Mouse (Mus musculus) limb, embryonic 12.5 days (tissue): ENCODE results near the gene Fut4. TPM values are rescaled to one million over a fixed set of nuclear protein-coding genes. Genes with fewer than 3 reads are reported as not detected.
A peak's percentile ranks its signal among the peaks of the same experiment; 100 is the strongest.
"Not testable (repeated sequence)": the region's sequence is repeated elsewhere in the genome, so short reads cannot be mapped to it uniquely, and the experiment has no call there.

Experiments
- ATAC-seq: fragments of 200-750 bp; cut with Nextera tagmentation; 2 replicates; pipeline ENCODE4 v1.8.0; 2017; ENCODE audit warnings: low read depth, moderate TSS enrichment; ENCODE audit not compliant: insufficient number of reproducible peaks, insufficient read depth, low FRiP score, low TSS enrichment
- H3K27ac ChIP-seq: fragments of 300-500 bp; sonication (generic); 2 replicates; pipeline ENCODE4 v1.5.1; 2016; ENCODE audit warnings: mild to moderate bottlenecking, moderate library complexity
- H3K27me3 ChIP-seq: fragments of 300-500 bp; sonication (generic); 2 replicates; pipeline ENCODE4 v1.6.1; 2016; ENCODE audit warnings: mild to moderate bottlenecking, moderate library complexity
- H3K36me3 ChIP-seq: fragments of 300-500 bp; sonication (generic); 2 replicates; pipeline ENCODE4 v1.6.1; 2016; ENCODE audit warnings: mild to moderate bottlenecking, moderate library complexity
- H3K4me1 ChIP-seq: fragments of 300-500 bp; sonication (generic); replicated peaks from 2 replicates; pipeline ENCODE4 v1.6.1; 2016
- H3K4me2 ChIP-seq: fragments of 300-500 bp; sonication (generic); 2 replicates; pipeline ENCODE4 v1.6.1; 2016; ENCODE audit warnings: mild to moderate bottlenecking, moderate library complexity
- H3K4me3 ChIP-seq: fragments of 300-500 bp; sonication (generic); replicated peaks from 2 replicates; pipeline ENCODE4 v1.5.1; 2016; ENCODE audit warnings: mild to moderate bottlenecking
- H3K9ac ChIP-seq: fragments of 300-500 bp; sonication (generic); replicated peaks from 2 replicates; pipeline ENCODE4 v1.6.1; 2016; ENCODE audit warnings: mild to moderate bottlenecking, moderate library complexity
- H3K9me3 ChIP-seq: fragments of 300-500 bp; sonication (generic); 2 replicates; pipeline ENCODE4 v1.6.1; 2016; ENCODE audit warnings: mild to moderate bottlenecking, moderate library complexity
- WGBS: fragments of 180-500 bp; shearing (Covaris S2); methylation state at CpG from one replicate; pipeline ENCODE4 v1.1.7; 2016; 5-methylcytosine and 5-hydroxymethylcytosine counted together
- polyA plus RNA-seq: library from polyadenylated mRNA; unstranded; fragments of >200 nt; fragmentation: Nextera tagmentation; extraction: Ambion mirVana; gene quantifications from 2 replicates; pipeline ENCODE4 v1.2.1, GENCODE M21; 2016

Fut4 gene
- polyA plus RNA-seq, 1 experiment from 2014 or later, result 5.4 TPM

- H3K4me1 ChIP-seq, result no peaks in the 10 kb centered on the region
- 72% methylated on average over 5 of the region's 5 CpGs for WGBS
- no peaks in the 10 kb centered on the region for H3K9me3 ChIP-seq
These were observed 27.3 kb downstream of the Fut4 start for GRCm38 (mm10) chr9:14724755-14725420.

GRCm38 (mm10) chr9:14721610-14722009, 30.6 kb downstream of the Fut4 start:
- 79% methylated on average over 5 of the region's 5 CpGs for WGBS
- H3K27me3 ChIP-seq, result no peaks in the 10 kb centered on the region
- no peak overlapping the region for H3K4me3 ChIP-seq
- no peak overlapping the region for H3K27ac ChIP-seq
- H3K9me3 ChIP-seq, result no peaks in the 10 kb centered on the region
- H3K4me1 ChIP-seq, result no peaks in the 10 kb centered on the region
- no peak overlapping the region for H3K4me2 ChIP-seq
- no peak overlapping the region for H3K9ac ChIP-seq
- ATAC-seq, result no peak
- H3K36me3 ChIP-seq, result no peaks in the 10 kb centered on the region

More at GRCm38 (mm10) chr9:14724755-14725420, 27.3 kb downstream of the Fut4 start:
- H3K27ac ChIP-seq, result no peak overlapping the region
- no peaks in the 10 kb centered on the region for H3K36me3 ChIP-seq
- no peak for ATAC-seq
- no peak overlapping the region for H3K4me2 ChIP-seq
- H3K9ac ChIP-seq, result no peak overlapping the region
- H3K27me3 ChIP-seq, result no peaks in the 10 kb centered on the region
- H3K4me3 ChIP-seq, result no peak overlapping the region

GRCm38 (mm10) chr9:14720384-14720783, 31.8 kb downstream of the Fut4 start:
- H3K4me3 ChIP-seq, result no peak overlapping the region
- H3K36me3 ChIP-seq, result no peaks in the 10 kb centered on the region
- no peaks in the 10 kb centered on the region for H3K9me3 ChIP-seq
- H3K27ac ChIP-seq, result no peak overlapping the region
- WGBS, result 42% methylated on average over 2 of the region's 2 CpGs
- no peak for ATAC-seq
- no peaks in the 10 kb centered on the region for H3K27me3 ChIP-seq
- H3K4me2 ChIP-seq, result no peak overlapping the region
- no peak overlapping the region for H3K9ac ChIP-seq
- H3K4me1 ChIP-seq, result no peaks in the 10 kb centered on the region

GRCm38 (mm10) chr9:14718332-14718691, 33.9 kb downstream of the Fut4 start:
- H3K9ac ChIP-seq, result no peak overlapping the region
- no peaks in the 10 kb centered on the region for H3K4me1 ChIP-seq
- H3K27ac ChIP-seq, result no peak overlapping the region
- no peaks in the 10 kb centered on the region for H3K9me3 ChIP-seq
- H3K27me3 ChIP-seq, result no peaks in the 10 kb centered on the region
- H3K4me2 ChIP-seq, result no peak overlapping the region
- H3K4me3 ChIP-seq, result no peak overlapping the region
- no peak for ATAC-seq
- no peaks in the 10 kb centered on the region for H3K36me3 ChIP-seq

- Histone ChIP-seq H3K9me3 (no peaks in the 10 kb centered on the region), H3K27ac (no peak overlapping the region), H3K4me2 (no peak overlapping the region), H3K27me3 (no peaks in the 10 kb centered on the region), H3K36me3 (no peaks in the 10 kb centered on the region), H3K4me1 (no peaks in the 10 kb centered on the region), H3K9ac (no peak overlapping the region), H3K4me3 (no peak overlapping the region)
- WGBS, result 71% methylated on average over 14 of the region's 14 CpGs
- no peak for ATAC-seq
These were observed 34.4 kb downstream of the Fut4 start for GRCm38 (mm10) chr9:14717689-14718331.

- Histone ChIP-seq H3K4me1 (no peaks in the 10 kb centered on the region), H3K9ac (no peak overlapping the region), H3K9me3 (no peaks in the 10 kb centered on the region; the same call in 1 of the 2 replicates), H3K27ac (no peak overlapping the region), H3K4me2 (no peak overlapping the region), H3K4me3 (no peak overlapping the region), H3K27me3 (no peaks in the 10 kb centered on the region), H3K36me3 (no peaks in the 10 kb centered on the region)
- ATAC-seq, result no peak
- WGBS, result 86% methylated on average over 15 of the region's 15 CpGs
These were observed 36.9 kb downstream of the Fut4 start for GRCm38 (mm10) chr9:14715258-14715657.

- H3K27me3 ChIP-seq, result no peaks in the 10 kb centered on the region
- H3K27ac ChIP-seq, result no peak overlapping the region
- no peak for ATAC-seq
- no peak overlapping the region for H3K9ac ChIP-seq
- H3K4me2 ChIP-seq, result no peak overlapping the region
- H3K9me3 ChIP-seq, result no peaks in the 10 kb centered on the region; the same call in 1 of the 2 replicates
- peaks cover 3% of the 10 kb centered on the region for H3K4me1 ChIP-seq
- 87% methylated on average over 3 of the region's 3 CpGs for WGBS
- H3K36me3 ChIP-seq, result no peaks in the 10 kb centered on the region
- H3K4me3 ChIP-seq, result no peak overlapping the region
These were observed 41.3 kb downstream of the Fut4 start for GRCm38 (mm10) chr9:14710910-14711309.

GRCm38 (mm10) chr9:14705321-14706162, 46.7 kb downstream of the Fut4 start:
- ATAC-seq, result no peak
- 71% methylated on average over 13 of the region's 13 CpGs for WGBS
- H3K4me3 ChIP-seq, result no peak overlapping the region

GRCm38 (mm10) chr9:14700795-14701194, 51.4 kb downstream of the Fut4 start:
- H3K27me3 ChIP-seq, ATAC-seq, H3K4me2 ChIP-seq, H3K36me3 ChIP-seq, H3K27ac ChIP-seq, H3K4me1 ChIP-seq, H3K4me3 ChIP-seq, H3K9ac ChIP-seq, H3K9me3 ChIP-seq: not testable (repeated sequence)
- WGBS, result 87% methylated on average over 1 of the region's 1 CpGs

More at GRCm38 (mm10) chr9:14705321-14706162, 46.7 kb downstream of the Fut4 start:
- Histone ChIP-seq H3K4me2 (no peak overlapping the region), H3K9me3 (no peaks in the 10 kb centered on the region), H3K27me3 (no peaks in the 10 kb centered on the region), H3K36me3 (no peaks in the 10 kb centered on the region), H3K4me1 (peaks cover 8% of the 10 kb centered on the region), H3K9ac (no peak overlapping the region), H3K27ac (no peak overlapping the region)

GRCm38 (mm10) chr9:14699288-14699640, 52.9 kb downstream of the Fut4 start:
- 40% methylated on average over 7 of the region's 7 CpGs for WGBS
- ATAC-seq, result 0 out of 2 replicates have a peak, but pooled peaks have one; percentile 30

GRCm38 (mm10) chr9:14698582-14699287, 53.5 kb downstream of the Fut4 start:
- H3K27ac ChIP-seq, result no peak overlapping the region
- H3K36me3 ChIP-seq, result no peaks in the 10 kb centered on the region
- 47% methylated on average over 12 of the region's 12 CpGs for WGBS

More at GRCm38 (mm10) chr9:14699288-14699640, 52.9 kb downstream of the Fut4 start:
- no peaks in the 10 kb centered on the region for H3K27me3 ChIP-seq
- H3K9ac ChIP-seq, result no peak overlapping the region
- H3K36me3 ChIP-seq, result no peaks in the 10 kb centered on the region
- H3K4me3 ChIP-seq, result no peak overlapping the region
- no peak overlapping the region for H3K4me2 ChIP-seq
- H3K4me1 ChIP-seq, result no peaks in the 10 kb centered on the region
- H3K9me3 ChIP-seq, result no peaks in the 10 kb centered on the region
- H3K27ac ChIP-seq, result no peak overlapping the region

More at GRCm38 (mm10) chr9:14698582-14699287, 53.5 kb downstream of the Fut4 start:
- H3K4me2 ChIP-seq, result no peak overlapping the region
- no peaks in the 10 kb centered on the region for H3K9me3 ChIP-seq
- ATAC-seq, result peak; percentile 90
- H3K27me3 ChIP-seq, result no peaks in the 10 kb centered on the region
- no peak overlapping the region for H3K4me3 ChIP-seq
- H3K9ac ChIP-seq, result no peak overlapping the region
- H3K4me1 ChIP-seq, result no peaks in the 10 kb centered on the region
